Mouse (Mus musculus): ENCODE results near the gene Slpi. TPM values are rescaled to one million over a fixed set of nuclear protein-coding genes. Genes with fewer than 3 reads are reported as not detected.

Slpi gene
- polyA plus RNA-seq (2014; fragmentation: Nextera tagmentation; extraction: Ambion mirVana): 0.43 and 0.76 TPM in 2 replicates

- no peaks in the 10 kb centered on the region for H3K36me3 ChIP-seq (ENCODE audit: control insufficient read depth, insufficient read depth, low read length)
- peak within 1 kb of the TSS; percentile 39 for H3K9ac ChIP-seq (ENCODE audit: low read length)
- DNase-seq (ENCODE audit: low spot score) (peak; percentile 62), ATAC-seq (ENCODE audit: insufficient number of reproducible peaks, low FRiP score, low TSS enrichment, low read depth) (peak; percentile 65)
- peak within 1 kb of the TSS; percentile 61 for H3K4me2 ChIP-seq (ENCODE audit: low read depth, severe bottlenecking)
- peak within 1 kb of the TSS; percentile 57 for H3K27ac ChIP-seq (replicated peaks; ENCODE audit: low read depth, low read length)
- peaks cover 8% of the 10 kb centered on the region; the same call in 1 of the 2 replicates for H3K4me1 ChIP-seq (ENCODE audit: control insufficient read depth, insufficient read depth, low read length)
- H3K4me3 ChIP-seq (ENCODE audit: low read depth, low read length): peak within 1 kb of the TSS; percentile 28
- peaks cover 12% of the 10 kb centered on the region for H3K27me3 ChIP-seq (ENCODE audit: control insufficient read depth, insufficient read depth, low read length)
- 3% methylated on average over 17 of the region's 17 CpGs for WGBS
- no peaks in the 10 kb centered on the region for H3K9me3 ChIP-seq (ENCODE audit: control insufficient read depth, low read length)
Observed at GRCm38 (mm10) chr2:164389020-164389419, at the start of gene Slpi. Gene Slpi, minus strand, starts transcription at chr2:164389095.

GRCm38 (mm10) chr2:164438257-164438656, 49.4 kb upstream of the Slpi start:
- 55% methylated on average over 8 of the region's 8 CpGs for WGBS
- no peak overlapping the region for H3K27ac ChIP-seq (replicated peaks; ENCODE audit: low read depth, low read length)
- H3K27me3 ChIP-seq (ENCODE audit: control insufficient read depth, insufficient read depth, low read length): peaks cover 2% of the 10 kb centered on the region; the same call in 1 of the 2 replicates
- ATAC-seq (ENCODE audit: insufficient number of reproducible peaks, low FRiP score, low TSS enrichment, low read depth) (no peak), DNase-seq (ENCODE audit: low spot score) (no peak)
- no peak overlapping the region for H3K9ac ChIP-seq (ENCODE audit: low read length)
- H3K4me1 ChIP-seq (ENCODE audit: control insufficient read depth, insufficient read depth, low read length): peaks cover 24% of the 10 kb centered on the region
- no peak overlapping the region for H3K4me2 ChIP-seq (ENCODE audit: low read depth, severe bottlenecking)
- no peak overlapping the region for H3K4me3 ChIP-seq (ENCODE audit: low read depth, low read length)
- no peaks in the 10 kb centered on the region for H3K36me3 ChIP-seq (ENCODE audit: control insufficient read depth, insufficient read depth, low read length)
- H3K9me3 ChIP-seq (ENCODE audit: control insufficient read depth, low read length): no peaks in the 10 kb centered on the region

GRCm38 (mm10) chr2:164437710-164438109, 48.8 kb upstream of the Slpi start:
- no peak for DNase-seq (ENCODE audit: low spot score)
- 50% methylated on average over 6 of the region's 6 CpGs for WGBS
- no peak overlapping the region for H3K27ac ChIP-seq (replicated peaks; ENCODE audit: low read depth, low read length)
- no peak overlapping the region for H3K4me3 ChIP-seq (ENCODE audit: low read depth, low read length)
- no peak overlapping the region for H3K9ac ChIP-seq (ENCODE audit: low read length)
- peaks cover 2% of the 10 kb centered on the region; the same call in 1 of the 2 replicates for H3K27me3 ChIP-seq (ENCODE audit: control insufficient read depth, insufficient read depth, low read length)
- ATAC-seq (ENCODE audit: insufficient number of reproducible peaks, low FRiP score, low TSS enrichment, low read depth): no peak
- no peak overlapping the region for H3K4me2 ChIP-seq (ENCODE audit: low read depth, severe bottlenecking)
- no peaks in the 10 kb centered on the region for H3K9me3 ChIP-seq (ENCODE audit: control insufficient read depth, low read length)
- H3K4me1 ChIP-seq (ENCODE audit: control insufficient read depth, insufficient read depth, low read length): peaks cover 27% of the 10 kb centered on the region
- no peaks in the 10 kb centered on the region for H3K36me3 ChIP-seq (ENCODE audit: control insufficient read depth, insufficient read depth, low read length)

GRCm38 (mm10) chr2:164436961-164437360, 48.1 kb upstream of the Slpi start:
- Histone ChIP-seq H3K4me2 (ENCODE audit: low read depth, severe bottlenecking) (no peak overlapping the region), H3K36me3 (ENCODE audit: control insufficient read depth, insufficient read depth, low read length) (no peaks in the 10 kb centered on the region), H3K9ac (ENCODE audit: low read length) (no peak overlapping the region), H3K27ac (replicated peaks; ENCODE audit: low read depth, low read length) (peak overlapping the region; percentile 42; the same call in 1 of the 2 replicates), H3K4me1 (ENCODE audit: control insufficient read depth, insufficient read depth, low read length) (peaks cover 34% of the 10 kb centered on the region), H3K9me3 (ENCODE audit: control insufficient read depth, low read length) (no peaks in the 10 kb centered on the region), H3K4me3 (ENCODE audit: low read depth, low read length) (no peak overlapping the region), H3K27me3 (ENCODE audit: control insufficient read depth, insufficient read depth, low read length) (peaks cover 2% of the 10 kb centered on the region; the same call in 1 of the 2 replicates)
- no peak for DNase-seq (ENCODE audit: low spot score)
- WGBS: 44% methylated on average over 3 of the region's 3 CpGs
- no peak for ATAC-seq (ENCODE audit: insufficient number of reproducible peaks, low FRiP score, low TSS enrichment, low read depth)

GRCm38 (mm10) chr2:164436215-164436913, 47.5 kb upstream of the Slpi start:
- Histone ChIP-seq H3K4me2 (ENCODE audit: low read depth, severe bottlenecking) (no peak overlapping the region), H3K4me1 (ENCODE audit: control insufficient read depth, insufficient read depth, low read length) (peaks cover 33% of the 10 kb centered on the region), H3K36me3 (ENCODE audit: control insufficient read depth, insufficient read depth, low read length) (no peaks in the 10 kb centered on the region), H3K27me3 (ENCODE audit: control insufficient read depth, insufficient read depth, low read length) (no peaks in the 10 kb centered on the region; the same call in 1 of the 2 replicates), H3K27ac (replicated peaks; ENCODE audit: low read depth, low read length) (peak overlapping the region; percentile 42; the same call in 1 of the 2 replicates), H3K9ac (ENCODE audit: low read length) (0 out of 2 replicates have a peak overlapping the region, but pooled peaks have one; percentile 3), H3K9me3 (ENCODE audit: control insufficient read depth, low read length) (no peaks in the 10 kb centered on the region), H3K4me3 (ENCODE audit: low read depth, low read length) (no peak overlapping the region)
- no peak for DNase-seq (ENCODE audit: low spot score)
- 20% methylated on average over 8 of the region's 8 CpGs for WGBS
- ATAC-seq (ENCODE audit: insufficient number of reproducible peaks, low FRiP score, low TSS enrichment, low read depth): no peak

DNA sequence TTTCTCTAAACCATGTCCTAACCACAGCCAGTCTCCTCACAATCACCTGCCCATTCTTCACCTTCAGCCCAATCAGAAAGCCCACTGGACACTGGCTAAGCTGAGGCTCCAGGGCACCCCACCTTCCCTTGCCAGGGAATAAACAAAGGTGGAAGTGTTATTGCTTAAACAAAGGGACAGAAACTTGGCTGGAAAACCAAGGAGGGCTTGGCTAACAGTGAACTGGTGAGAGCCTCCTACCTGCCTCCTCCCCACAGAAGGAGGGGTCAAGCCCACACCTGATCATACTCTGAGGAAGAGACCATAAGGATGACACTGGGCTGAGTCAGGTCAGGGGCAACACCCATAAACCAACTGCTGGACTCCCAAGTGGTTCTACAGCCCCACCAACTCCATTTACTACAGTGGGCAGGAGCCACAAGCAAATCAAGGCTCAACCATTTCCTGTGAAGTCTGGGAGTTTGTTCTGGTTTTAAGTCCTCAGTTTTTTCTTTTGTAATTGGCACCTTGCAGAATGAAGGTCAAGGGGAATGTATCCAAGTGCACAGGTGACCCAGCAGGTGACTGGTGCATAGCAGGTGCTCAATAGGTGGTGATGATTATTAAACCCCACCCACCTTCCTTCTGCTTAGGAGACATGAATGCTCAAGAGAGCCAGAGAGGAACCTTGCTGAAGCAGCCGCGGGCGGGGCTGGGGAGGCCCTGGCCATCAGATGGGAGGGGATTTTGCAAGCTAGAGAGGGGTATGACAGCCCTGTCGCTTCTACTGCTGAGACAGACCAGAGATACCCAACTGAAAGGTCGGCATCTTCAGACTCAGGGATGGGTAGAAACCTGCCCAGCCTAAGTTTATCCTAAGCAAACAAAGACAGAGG, 46.6 kb upstream of the Slpi start:
- 32% methylated on average over 5 of the region's 5 CpGs for WGBS
- no peaks in the 10 kb centered on the region for H3K36me3 ChIP-seq (ENCODE audit: control insufficient read depth, insufficient read depth, low read length)
- no peaks in the 10 kb centered on the region for H3K27me3 ChIP-seq (ENCODE audit: control insufficient read depth, insufficient read depth, low read length)
- no peak for DNase-seq (ENCODE audit: low spot score)
- no peak overlapping the region for H3K4me3 ChIP-seq (ENCODE audit: low read depth, low read length)
- ATAC-seq (ENCODE audit: insufficient number of reproducible peaks, low FRiP score, low TSS enrichment, low read depth): no peak
- no peak overlapping the region for H3K4me2 ChIP-seq (ENCODE audit: low read depth, severe bottlenecking)
- H3K4me1 ChIP-seq (ENCODE audit: control insufficient read depth, insufficient read depth, low read length): peaks cover 36% of the 10 kb centered on the region
- no peak overlapping the region for H3K27ac ChIP-seq (replicated peaks; ENCODE audit: low read depth, low read length)
- no peak overlapping the region for H3K9ac ChIP-seq (ENCODE audit: low read length)
- no peaks in the 10 kb centered on the region for H3K9me3 ChIP-seq (ENCODE audit: control insufficient read depth, low read length)

- Histone ChIP-seq H3K9ac (ENCODE audit: low read length) (no peak overlapping the region), H3K36me3 (ENCODE audit: control insufficient read depth, insufficient read depth, low read length) (no peaks in the 10 kb centered on the region), H3K4me2 (ENCODE audit: low read depth, severe bottlenecking) (no peak overlapping the region), H3K27me3 (ENCODE audit: control insufficient read depth, insufficient read depth, low read length) (no peaks in the 10 kb centered on the region), H3K4me1 (ENCODE audit: control insufficient read depth, insufficient read depth, low read length) (peaks cover 35% of the 10 kb centered on the region), H3K4me3 (ENCODE audit: low read depth, low read length) (no peak overlapping the region), H3K9me3 (ENCODE audit: control insufficient read depth, low read length) (no peaks in the 10 kb centered on the region), H3K27ac (replicated peaks; ENCODE audit: low read depth, low read length) (no peak overlapping the region)
- ATAC-seq (ENCODE audit: insufficient number of reproducible peaks, low FRiP score, low TSS enrichment, low read depth) (no peak), DNase-seq (ENCODE audit: low spot score) (no peak)
- 46% methylated on average over 3 of the region's 3 CpGs for WGBS
Observed at GRCm38 (mm10) chr2:164434681-164435080, 45.8 kb upstream of the Slpi start.

DNA sequence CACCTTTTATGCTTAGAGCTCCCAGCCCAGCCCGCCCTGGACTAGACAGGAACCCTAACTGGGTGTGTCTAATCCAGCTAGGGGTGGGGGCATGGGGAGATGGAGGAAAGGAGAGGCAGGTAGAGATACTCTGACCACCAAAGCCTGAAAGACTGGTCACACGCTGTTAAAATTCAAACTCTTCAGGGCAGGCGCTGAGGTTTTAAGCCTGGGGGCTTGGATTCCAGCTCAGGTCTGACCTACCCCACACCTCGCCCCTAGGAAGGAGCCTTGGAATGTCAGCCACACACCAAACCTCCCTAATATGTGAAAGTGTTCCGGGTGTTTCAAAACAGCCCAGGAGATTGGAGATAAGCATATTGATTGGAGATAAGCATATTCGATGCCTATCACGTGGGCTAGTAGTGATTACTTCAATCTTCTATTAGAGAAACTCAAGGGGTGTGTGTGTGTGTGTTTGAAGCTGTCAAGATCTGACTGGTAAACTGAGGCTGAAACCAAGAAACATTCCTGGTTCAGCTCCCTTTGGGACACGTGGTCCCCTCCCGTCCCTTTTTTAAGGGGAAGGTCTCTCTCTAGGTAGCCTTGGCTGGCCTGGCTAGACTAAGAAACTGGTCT, 44.5 kb upstream of the Slpi start:
- Histone ChIP-seq H3K9ac (ENCODE audit: low read length) (no peak overlapping the region), H3K4me1 (ENCODE audit: control insufficient read depth, insufficient read depth, low read length) (peaks cover 35% of the 10 kb centered on the region), H3K4me2 (ENCODE audit: low read depth, severe bottlenecking) (peak overlapping the region; percentile 12; the same call in 1 of the 2 replicates), H3K36me3 (ENCODE audit: control insufficient read depth, insufficient read depth, low read length) (no peaks in the 10 kb centered on the region), H3K9me3 (ENCODE audit: control insufficient read depth, low read length) (no peaks in the 10 kb centered on the region), H3K27me3 (ENCODE audit: control insufficient read depth, insufficient read depth, low read length) (no peaks in the 10 kb centered on the region), H3K27ac (replicated peaks; ENCODE audit: low read depth, low read length) (no peak overlapping the region), H3K4me3 (ENCODE audit: low read depth, low read length) (no peak overlapping the region)
- ATAC-seq (ENCODE audit: insufficient number of reproducible peaks, low FRiP score, low TSS enrichment, low read depth) (no peak), DNase-seq (ENCODE audit: low spot score) (no peak)
- 77% methylated on average over 9 of the region's 9 CpGs for WGBS

All from limb, embryonic 11.5 days (tissue).